Mouse (Mus musculus) myocyte (in vitro differentiated cells): Measurements from ENCODE around the gene Prkcb. TPM values are rescaled to one million over a fixed set of nuclear protein-coding genes. Genes with fewer than 3 reads are reported as not detected.

Experiments used
- H3K27me3 ChIP-seq: one replicate; pipeline ENCODE4 v1.6.1; 2011; ENCODE audit not compliant: control insufficient read depth, insufficient read depth, insufficient read length
- H3K36me3 ChIP-seq: one replicate; pipeline ENCODE4 v1.6.1; 2011; ENCODE audit not compliant: control insufficient read depth, insufficient read depth
- H3K4me2 ChIP-seq: one replicate; pipeline ENCODE4 v1.6.1; 2011; ENCODE audit warnings: low read depth, control low read depth
- H3K4me3 ChIP-seq: one replicate; pipeline ENCODE4 v1.5.1; 2011; ENCODE audit warnings: mild to moderate bottlenecking, control low read depth, moderate library complexity
- H3K79me2 ChIP-seq: one replicate; pipeline ENCODE4 v1.6.1; 2011; ENCODE audit not compliant: control insufficient read depth, insufficient read depth
- H3ac ChIP-seq: one replicate; pipeline ENCODE4 v1.6.1; 2011; ENCODE audit not compliant: control insufficient read depth, insufficient read length
- CEBPB ChIP-seq: IDR thresholded peaks from 2 replicates; pipeline ENCODE4 v1.6.1; 2011; ENCODE audit warnings: mild to moderate bottlenecking, moderate library complexity; ENCODE audit not compliant: poor library complexity, insufficient read depth, severe bottlenecking
- E2F4 ChIP-seq: IDR thresholded peaks from one replicate; pipeline ENCODE4 v1.6.1; 2011; ENCODE audit warnings: mild to moderate bottlenecking, control low read depth, moderate library complexity; ENCODE audit not compliant: insufficient read depth
- MAX ChIP-seq: IDR thresholded peaks from one replicate; pipeline ENCODE4 v1.6.1; 2011; ENCODE audit warnings: low read depth, mild to moderate bottlenecking, control low read depth
- MYOD1 ChIP-seq, 3 experiments: IDR thresholded peaks; one replicate each; pipeline ENCODE4 v1.6.1; 2011; ENCODE audit warnings: control low read depth in 2 of 3, low read depth in 2 of 3, mild to moderate bottlenecking in 2 of 3, moderate library complexity in 1 of 3; ENCODE audit not compliant: insufficient read length in 2 of 3, control insufficient read depth in 1 of 3
- MYOG ChIP-seq, 3 experiments: IDR thresholded peaks; one replicate each; pipeline ENCODE4 v1.6.1; 2011; ENCODE audit warnings: control low read depth in 2 of 3, low read depth in 2 of 3, mild to moderate bottlenecking in 2 of 3; ENCODE audit not compliant: insufficient read length in 2 of 3, control insufficient read depth in 1 of 3, insufficient read depth in 1 of 3
- POLR2A ChIP-seq: IDR thresholded peaks from one replicate; pipeline ENCODE4 v1.6.1; 2011; ENCODE audit warnings: low read depth, mild to moderate bottlenecking, control low read depth, moderate library complexity; ENCODE audit not compliant: insufficient read length
- POLR2AphosphoS2 ChIP-seq: IDR thresholded peaks from one replicate; pipeline ENCODE4 v1.6.1; 2011; ENCODE audit warnings: low read depth, control low read depth; ENCODE audit not compliant: insufficient read length
- REST ChIP-seq: IDR thresholded peaks from one replicate; pipeline ENCODE4 v1.6.1; 2011; ENCODE audit warnings: mild to moderate bottlenecking, control low read depth, moderate library complexity; ENCODE audit not compliant: insufficient read depth, insufficient read length
- SRF ChIP-seq: IDR thresholded peaks from one replicate; pipeline ENCODE4 v1.6.1; 2011; ENCODE audit warnings: low read depth; ENCODE audit not compliant: control insufficient read depth, insufficient read length
- TCF12 ChIP-seq: IDR thresholded peaks from one replicate; pipeline ENCODE4 v1.6.1; 2011; ENCODE audit warnings: mild to moderate bottlenecking, control low read depth; ENCODE audit not compliant: poor library complexity, insufficient read depth, severe bottlenecking
- TCF3 ChIP-seq: IDR thresholded peaks from one replicate; pipeline ENCODE4 v1.6.1; 2011; ENCODE audit warnings: low read depth, control low read depth; ENCODE audit not compliant: insufficient read length
- USF1 ChIP-seq: IDR thresholded peaks from one replicate; pipeline ENCODE4 v1.6.1; 2011; ENCODE audit warnings: low read depth, mild to moderate bottlenecking, control low read depth, moderate library complexity
- polyA plus RNA-seq: library from polyadenylated mRNA; unstranded; fragments of >200 nt; fragmentation: generic; extraction: Trizol; gene quantifications from one replicate; pipeline ENCODE4 v1.2.1, GENCODE M21; 2012; ENCODE audit warnings: missing spikeins

The Prkcb gene
- polyA plus RNA-seq, 1 experiment, result 2.2 TPM

- Histone ChIP-seq H3K79me2 (no peaks in the 10 kb centered on the region), H3K4me2 (no peak overlapping the region), H3K36me3 (no peaks in the 10 kb centered on the region), H3ac (no peak overlapping the region), H3K4me3 (no peak overlapping the region), H3K27me3 (no peaks in the 10 kb centered on the region)
- TF ChIP-seq TCF3 (no peak), REST (no peak), MYOG (IDR thresholded peaks at IDR 0.05; ENCODE audit: control insufficient read depth in 1 of 3, insufficient read depth in 1 of 3, insufficient read length in 2 of 3, low read depth in 2 of 3) (no peak), CEBPB (no peak), MAX (no peak), POLR2AphosphoS2 (no peak), MYOD1 (IDR thresholded peaks at IDR 0.05; ENCODE audit: control insufficient read depth in 1 of 3, insufficient read length in 2 of 3, low read depth in 2 of 3) (no peak), POLR2A (no peak), SRF (no peak), TCF12 (no peak), USF1 (no peak), E2F4 (no peak)
Observed at GRCm38 (mm10) chr7:122632946-122633345, 344.4 kb downstream of the Prkcb start.

- no peak overlapping the region for H3ac ChIP-seq
- H3K79me2 ChIP-seq, result no peaks in the 10 kb centered on the region
- H3K4me3 ChIP-seq, result no peak overlapping the region
- no peak overlapping the region for H3K4me2 ChIP-seq
- TF ChIP-seq REST, result no peak
- no peak for TF ChIP-seq TCF12
- TF ChIP-seq POLR2AphosphoS2, result no peak
- H3K27me3 ChIP-seq, result no peaks in the 10 kb centered on the region
- H3K36me3 ChIP-seq, result no peaks in the 10 kb centered on the region
Observed at GRCm38 (mm10) chr7:122633463-122633862, 344.9 kb downstream of the Prkcb start.

DNA sequence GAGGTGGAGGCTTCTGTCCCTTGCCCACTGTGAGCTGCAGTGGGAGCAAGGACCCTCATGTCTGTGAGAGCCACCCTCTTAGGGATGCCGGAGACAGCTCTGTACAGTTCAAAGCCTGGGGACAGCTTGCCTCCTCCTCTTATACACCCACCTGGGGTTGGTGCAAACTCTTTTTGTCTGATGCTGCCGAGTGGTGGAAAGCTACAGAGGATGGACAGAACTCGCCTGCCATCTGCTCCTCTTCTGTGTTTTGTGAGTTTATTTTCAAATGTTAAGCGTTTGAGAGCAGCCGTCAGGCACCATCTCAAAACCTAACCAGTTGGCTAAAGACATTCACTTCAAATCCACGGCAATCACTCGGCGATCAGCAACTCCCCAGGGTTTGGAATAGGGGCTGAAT, 355.1 kb downstream of the Prkcb start:
- no peak for TF ChIP-seq TCF12
- TF ChIP-seq TCF3, result no peak
- no peak for TF ChIP-seq MYOG (IDR thresholded peaks at IDR 0.05; ENCODE audit: control insufficient read depth in 1 of 3, insufficient read depth in 1 of 3, insufficient read length in 2 of 3, low read depth in 2 of 3)
- no peak overlapping the region for H3K4me2 ChIP-seq

GRCm38 (mm10) chr7:122649306-122649705, 360.8 kb downstream of the Prkcb start:
- H3K4me3 ChIP-seq, result no peak overlapping the region
- H3K27me3 ChIP-seq, result no peaks in the 10 kb centered on the region
- H3K4me2 ChIP-seq, result no peak overlapping the region
- no peaks in the 10 kb centered on the region for H3K79me2 ChIP-seq
- TF ChIP-seq E2F4, result no peak
- TF ChIP-seq CEBPB, result no peak
- TF ChIP-seq MAX, result no peak
- TF ChIP-seq POLR2A, result no peak
- no peak for TF ChIP-seq MYOD1 (IDR thresholded peaks at IDR 0.05; ENCODE audit: control insufficient read depth in 1 of 3, insufficient read length in 2 of 3, low read depth in 2 of 3)
- TF ChIP-seq TCF3, result no peak
- no peak for TF ChIP-seq USF1
- no peaks in the 10 kb centered on the region for H3K36me3 ChIP-seq
- no peak overlapping the region for H3ac ChIP-seq

More for the DNA sequence above, 355.1 kb downstream of the Prkcb start:
- Histone ChIP-seq H3K27me3 (no peaks in the 10 kb centered on the region), H3ac (no peak overlapping the region), H3K36me3 (no peaks in the 10 kb centered on the region), H3K4me3 (no peak overlapping the region), H3K79me2 (no peaks in the 10 kb centered on the region)

DNA sequence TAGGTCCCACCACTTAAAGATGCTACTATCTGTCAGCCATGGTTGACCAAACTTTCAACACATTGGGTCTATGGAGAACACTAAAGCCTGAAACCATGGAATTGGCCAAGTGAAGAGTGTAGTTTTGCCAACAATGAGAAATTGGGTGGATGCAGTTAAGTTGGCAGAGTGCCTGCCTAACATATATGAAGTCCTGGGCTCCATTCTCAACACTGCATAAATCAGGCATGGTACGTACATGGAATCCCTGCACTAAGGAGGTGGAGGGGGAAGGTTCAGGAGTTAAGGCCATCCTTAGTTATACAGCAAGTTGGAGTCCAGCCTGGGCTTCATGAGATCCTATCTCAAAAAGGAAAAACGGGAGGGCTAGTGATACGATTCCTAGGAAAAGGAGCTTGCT, 364.0 kb downstream of the Prkcb start:
- no peak for TF ChIP-seq SRF
- no peak for TF ChIP-seq POLR2A
- TF ChIP-seq MYOG (IDR thresholded peaks at IDR 0.05; ENCODE audit: control insufficient read depth in 1 of 3, insufficient read depth in 1 of 3, insufficient read length in 2 of 3, low read depth in 2 of 3), result no peak
- H3K27me3 ChIP-seq, result no peaks in the 10 kb centered on the region
- no peak overlapping the region for H3ac ChIP-seq
- H3K4me3 ChIP-seq, result no peak overlapping the region
- H3K36me3 ChIP-seq, result no peaks in the 10 kb centered on the region
- no peaks in the 10 kb centered on the region for H3K79me2 ChIP-seq
- no peak overlapping the region for H3K4me2 ChIP-seq

- Histone ChIP-seq H3K4me2 (no peak overlapping the region), H3K36me3 (no peaks in the 10 kb centered on the region), H3K4me3 (no peak overlapping the region), H3K79me2 (no peaks in the 10 kb centered on the region), H3K27me3 (no peaks in the 10 kb centered on the region), H3ac (no peak overlapping the region)
- TF ChIP-seq MYOD1 (IDR thresholded peaks at IDR 0.05; ENCODE audit: control insufficient read depth in 1 of 3, insufficient read length in 2 of 3, low read depth in 2 of 3) (no peak), TCF3 (no peak), REST (no peak), SRF (no peak), POLR2AphosphoS2 (no peak)
Observed at GRCm38 (mm10) chr7:122656671-122657070, 368.1 kb downstream of the Prkcb start.
